Mouse (Mus musculus) gastrocnemius, postnatal 14 days (tissue): ENCODE results near the gene Sco2. TPM values are rescaled to one million over a fixed set of nuclear protein-coding genes. Genes with fewer than 3 reads are reported as not detected.

ENCODE experiments used
- DNase-seq: peaks from one replicate; pipeline ENCODE4 v3.0.0; 2021; ENCODE audit warnings: mixed read lengths
- intact Hi-C: fragments of 180-260 bp; cut with DNase I; formaldehyde crosslinking; loops from one replicate; pipeline ENCODE4 v1.15.1; 2025; ENCODE audit warnings: low total_unique reads
- long read RNA-seq, 2 experiments: library from polyadenylated mRNA; stranded (forward); transcript quantifications; one replicate each; pipeline ENCODE4 v2.0.0; 2021
- total RNA-seq, 2 experiments: library from RNA; stranded (reverse); gene quantifications; 2 replicates each; pipeline ENCODE4 v1.2.3; 2021

The Sco2 gene
- 10 to 100 TPM; 15.2 to 15.3 TPM for total RNA-seq
- long read RNA-seq, experiment 1, transcript Sco2-201 (3 exons, 1,145 nt) = major isoform, 11 of 19 reads
- long read RNA-seq, experiment 1, partial matches to known transcripts = 5 of 19 reads
- long read RNA-seq, experiment 1, other reads (novel, unspliced or antisense) = 0 of 19 reads
- long read RNA-seq, experiment 2, transcript Sco2-201 (3 exons, 1,145 nt) = major isoform, 8 of 15 reads
- long read RNA-seq, experiment 2, partial matches to known transcripts = 3 of 15 reads
- long read RNA-seq, experiment 2, other reads (novel, unspliced or antisense) = 0 of 15 reads

GRCm38 (mm10) chr15:89373762-89374248 is at the start of gene Sco2:
Sco2 (minus strand) TSS chr15:89373846.
- intact Hi-C loops = no loop called here
- DNase-seq = peak; percentile 95

- no peak for DNase-seq
- intact Hi-C loops = no loop called here
These were observed 48.3 kb upstream of the Sco2 start for GRCm38 (mm10) chr15:89421938-89422337.

- intact Hi-C loops = no loop called here
- no peak for DNase-seq
These were observed 41.6 kb upstream of the Sco2 start for GRCm38 (mm10) chr15:89415282-89415681.

- no peak for DNase-seq
- intact Hi-C loops = no loop called here
These were observed 36.5 kb upstream of the Sco2 start, which contains the start of gene Syce3 for GRCm38 (mm10) chr15:89410118-89410517. Syce3 (minus strand) TSS chr15:89410503.

GRCm38 (mm10) chr15:89406691-89407090 is 33.0 kb upstream of the Sco2 start:
- intact Hi-C loops = no loop called here
- DNase-seq = no peak

- intact Hi-C loops = no loop called here
- DNase-seq = no peak
These were observed 31.4 kb upstream of the Sco2 start for GRCm38 (mm10) chr15:89404831-89405623.

GRCm38 (mm10) chr15:89402471-89402870 is 28.8 kb upstream of the Sco2 start:
- intact Hi-C loops = no loop called here
- no peak for DNase-seq

GRCm38 (mm10) chr15:89399716-89400115 is 26.1 kb upstream of the Sco2 start:
- intact Hi-C loops = no loop called here
- no peak for DNase-seq

- DNase-seq = no peak
- intact Hi-C loops = no loop called here
These were observed 24.5 kb upstream of the Sco2 start for GRCm38 (mm10) chr15:89398146-89398545.

GRCm38 (mm10) chr15:89396883-89397282 is 23.2 kb upstream of the Sco2 start:
- intact Hi-C loops = no loop called here
- no peak for DNase-seq

GRCm38 (mm10) chr15:89390081-89390480 is 16.4 kb upstream of the Sco2 start:
- no peak for DNase-seq
- intact Hi-C loops = no loop called here

- intact Hi-C loops = no loop called here
- no peak for DNase-seq
These were observed 13.5 kb upstream of the Sco2 start for GRCm38 (mm10) chr15:89387127-89387526.

GRCm38 (mm10) chr15:89384617-89385016 is 11.0 kb upstream of the Sco2 start, which contains the start of gene Klhdc7b:
Klhdc7b (plus strand) TSS chr15:89384917.
- intact Hi-C loops = no loop called here
- no peak for DNase-seq

GRCm38 (mm10) chr15:89379429-89379828 is 5.8 kb upstream of the Sco2 start:
- no peak for DNase-seq
- intact Hi-C loops = no loop called here

- DNase-seq = no peak
- intact Hi-C loops = no loop called here
These were observed 5.3 kb upstream of the Sco2 start, which contains the start of gene Odf3b for GRCm38 (mm10) chr15:89378831-89379401. Odf3b (minus strand) TSS chr15:89379282.

- intact Hi-C loops = no loop called here
- DNase-seq = no peak
These were observed 4.5 kb upstream of the Sco2 start for GRCm38 (mm10) chr15:89377938-89378828.

- DNase-seq = no peak
- intact Hi-C loops = no loop called here
These were observed 3.7 kb upstream of the Sco2 start for GRCm38 (mm10) chr15:89377362-89377761.

GRCm38 (mm10) chr15:89376957-89377356 is 3.3 kb upstream of the Sco2 start, which contains the start of gene Tymp:
Tymp (minus strand) TSS chr15:89377039.
- intact Hi-C loops = no loop called here
- no peak for DNase-seq

GRCm38 (mm10) chr15:89376040-89376439 is 2.4 kb upstream of the Sco2 start:
- DNase-seq = no peak
- intact Hi-C loops = no loop called here
